Mouse (Mus musculus): ENCODE results near the gene Igfbp7.

- no peak for TF ChIP-seq CTCF (IDR thresholded peaks at IDR 0.05; ENCODE audit: low read depth, low read length)
- no peak for TF ChIP-seq TAL1 (conservative IDR thresholded peaks at IDR 0.05; ENCODE audit: low read depth, low read length)
- no peak for TF ChIP-seq POLR2AphosphoS5 (IDR thresholded peaks at IDR 0.05; ENCODE audit: insufficient replicate concordance, low read depth, low read length)
- no peak for TF ChIP-seq GATA1 (IDR thresholded peaks at IDR 0.05; ENCODE audit: borderline replicate concordance, low read length)
Observed at GRCm38 (mm10) chr5:77364443-77365038, 43.3 kb downstream of the Igfbp7 start.
